Mouse (Mus musculus): Measurements from ENCODE around the gene Apom. TPM values are rescaled to one million over a fixed set of nuclear protein-coding genes. Genes with fewer than 3 reads are reported as not detected.

Gene Apom
- polyA plus RNA-seq, 1 experiment = 0.20 TPM

- Histone ChIP-seq H3ac (ENCODE audit: control insufficient read depth, insufficient read length, low read depth) (no peak overlapping the region), H3K27me3 (ENCODE audit: control insufficient read depth, insufficient read depth, insufficient read length) (no peaks in the 10 kb centered on the region), H3K79me3 (ENCODE audit: low read depth) (peaks cover 19% of the 10 kb centered on the region), H3K79me2 (ENCODE audit: control insufficient read depth, insufficient read depth) (peaks cover 56% of the 10 kb centered on the region), H3K4me3 (ENCODE audit: insufficient read depth, poor library complexity, severe bottlenecking) (no peak overlapping the region), H3K36me3 (ENCODE audit: control insufficient read depth, insufficient read depth) (peaks cover 95% of the 10 kb centered on the region)
- TF ChIP-seq MAX (IDR thresholded peaks at IDR 0.05) (no peak), MYOD1 (IDR thresholded peaks at IDR 0.05; ENCODE audit: control insufficient read depth, insufficient read length, low read depth) (no peak), USF1 (IDR thresholded peaks at IDR 0.05; ENCODE audit: low read depth) (no peak), CEBPB (IDR thresholded peaks at IDR 0.05; ENCODE audit: low read depth) (no peak), MYOG (IDR thresholded peaks at IDR 0.05; ENCODE audit: control insufficient read depth, extremely low read depth, insufficient read length) (no peak)
These were observed 21.2 kb upstream of the Apom start for GRCm38 (mm10) chr17:35153077-35153476.

- H3K36me3 ChIP-seq (ENCODE audit: control insufficient read depth, insufficient read depth) = peaks cover 95% of the 10 kb centered on the region
- no peak overlapping the region for H3K4me3 ChIP-seq (ENCODE audit: insufficient read depth, poor library complexity, severe bottlenecking)
- TF ChIP-seq FOSL1 (IDR thresholded peaks at IDR 0.05; ENCODE audit: insufficient read depth, low read length, poor library complexity, severe bottlenecking) (no peak), MYOG (IDR thresholded peaks at IDR 0.05; ENCODE audit: control insufficient read depth, extremely low read depth, insufficient read length) (no peak), MAX (IDR thresholded peaks at IDR 0.05) (no peak), CTCF (IDR thresholded peaks at IDR 0.05; ENCODE audit: control insufficient read depth, insufficient read depth, insufficient read length) (no peak), MYOD1 (IDR thresholded peaks at IDR 0.05; ENCODE audit: control insufficient read depth, insufficient read length, low read depth) (no peak), CEBPB (IDR thresholded peaks at IDR 0.05; ENCODE audit: low read depth) (no peak), USF1 (IDR thresholded peaks at IDR 0.05; ENCODE audit: low read depth) (no peak)
- no peak overlapping the region for H3ac ChIP-seq (ENCODE audit: control insufficient read depth, insufficient read length, low read depth)
- peaks cover 14% of the 10 kb centered on the region for H3K79me3 ChIP-seq (ENCODE audit: low read depth)
- no peaks in the 10 kb centered on the region for H3K27me3 ChIP-seq (ENCODE audit: control insufficient read depth, insufficient read depth, insufficient read length)
- H3K79me2 ChIP-seq (ENCODE audit: control insufficient read depth, insufficient read depth) = peaks cover 47% of the 10 kb centered on the region
These were observed 20.3 kb upstream of the Apom start for GRCm38 (mm10) chr17:35152121-35152520.

- no peak overlapping the region for H3K4me3 ChIP-seq (ENCODE audit: insufficient read depth, poor library complexity, severe bottlenecking)
- no peak overlapping the region for H3ac ChIP-seq (ENCODE audit: control insufficient read depth, insufficient read length, low read depth)
- peaks cover 94% of the 10 kb centered on the region for H3K36me3 ChIP-seq (ENCODE audit: control insufficient read depth, insufficient read depth)
- H3K79me2 ChIP-seq (ENCODE audit: control insufficient read depth, insufficient read depth) = peaks cover 12% of the 10 kb centered on the region
- H3K79me3 ChIP-seq (ENCODE audit: low read depth) = peaks cover 3% of the 10 kb centered on the region
- H3K27me3 ChIP-seq (ENCODE audit: control insufficient read depth, insufficient read depth, insufficient read length) = no peaks in the 10 kb centered on the region
- TF ChIP-seq CTCF (IDR thresholded peaks at IDR 0.05; ENCODE audit: control insufficient read depth, insufficient read depth, insufficient read length) = no peak
- no peak for TF ChIP-seq MAX (IDR thresholded peaks at IDR 0.05)
- no peak for TF ChIP-seq MYOD1 (IDR thresholded peaks at IDR 0.05; ENCODE audit: control insufficient read depth, insufficient read length, low read depth)
- TF ChIP-seq USF1 (IDR thresholded peaks at IDR 0.05; ENCODE audit: low read depth) = no peak
- no peak for TF ChIP-seq MYOG (IDR thresholded peaks at IDR 0.05; ENCODE audit: control insufficient read depth, extremely low read depth, insufficient read length)
- TF ChIP-seq FOSL1 (IDR thresholded peaks at IDR 0.05; ENCODE audit: insufficient read depth, low read length, poor library complexity, severe bottlenecking) = no peak
- TF ChIP-seq CEBPB (IDR thresholded peaks at IDR 0.05; ENCODE audit: low read depth) = no peak
These were observed 16.2 kb upstream of the Apom start for GRCm38 (mm10) chr17:35147922-35148639.

- peaks cover 5% of the 10 kb centered on the region for H3K79me2 ChIP-seq (ENCODE audit: control insufficient read depth, insufficient read depth)
- H3K79me3 ChIP-seq (ENCODE audit: low read depth) = peaks cover 2% of the 10 kb centered on the region
- H3K27me3 ChIP-seq (ENCODE audit: control insufficient read depth, insufficient read depth, insufficient read length) = no peaks in the 10 kb centered on the region
- peaks cover 94% of the 10 kb centered on the region for H3K36me3 ChIP-seq (ENCODE audit: control insufficient read depth, insufficient read depth)
- H3K4me3 ChIP-seq (ENCODE audit: insufficient read depth, poor library complexity, severe bottlenecking) = no peak overlapping the region
- no peak overlapping the region for H3ac ChIP-seq (ENCODE audit: control insufficient read depth, insufficient read length, low read depth)
- TF ChIP-seq CEBPB (IDR thresholded peaks at IDR 0.05; ENCODE audit: low read depth) (no peak), CTCF (IDR thresholded peaks at IDR 0.05; ENCODE audit: control insufficient read depth, insufficient read depth, insufficient read length) (no peak), USF1 (IDR thresholded peaks at IDR 0.05; ENCODE audit: low read depth) (no peak), MYOG (IDR thresholded peaks at IDR 0.05; ENCODE audit: control insufficient read depth, extremely low read depth, insufficient read length) (no peak), MAX (IDR thresholded peaks at IDR 0.05) (no peak), FOSL1 (IDR thresholded peaks at IDR 0.05; ENCODE audit: insufficient read depth, low read length, poor library complexity, severe bottlenecking) (no peak), MYOD1 (IDR thresholded peaks at IDR 0.05; ENCODE audit: control insufficient read depth, insufficient read length, low read depth) (no peak)
These were observed 15.5 kb upstream of the Apom start for GRCm38 (mm10) chr17:35147348-35147747.

GRCm38 (mm10) chr17:35146139-35146538 lies 14.3 kb upstream of the Apom start:
- no peak overlapping the region for H3ac ChIP-seq (ENCODE audit: control insufficient read depth, insufficient read length, low read depth)
- peaks cover 2% of the 10 kb centered on the region for H3K79me3 ChIP-seq (ENCODE audit: low read depth)
- H3K4me3 ChIP-seq (ENCODE audit: insufficient read depth, poor library complexity, severe bottlenecking) = no peak overlapping the region
- TF ChIP-seq FOSL1 (IDR thresholded peaks at IDR 0.05; ENCODE audit: insufficient read depth, low read length, poor library complexity, severe bottlenecking) = no peak
- TF ChIP-seq USF1 (IDR thresholded peaks at IDR 0.05; ENCODE audit: low read depth) = no peak
- TF ChIP-seq MAX (IDR thresholded peaks at IDR 0.05) = no peak
- TF ChIP-seq MYOD1 (IDR thresholded peaks at IDR 0.05; ENCODE audit: control insufficient read depth, insufficient read length, low read depth) = no peak
- no peak for TF ChIP-seq CEBPB (IDR thresholded peaks at IDR 0.05; ENCODE audit: low read depth)
- no peak for TF ChIP-seq MYOG (IDR thresholded peaks at IDR 0.05; ENCODE audit: control insufficient read depth, extremely low read depth, insufficient read length)
- no peak for TF ChIP-seq CTCF (IDR thresholded peaks at IDR 0.05; ENCODE audit: control insufficient read depth, insufficient read depth, insufficient read length)
- H3K27me3 ChIP-seq (ENCODE audit: control insufficient read depth, insufficient read depth, insufficient read length) = no peaks in the 10 kb centered on the region
- H3K79me2 ChIP-seq (ENCODE audit: control insufficient read depth, insufficient read depth) = no peaks in the 10 kb centered on the region
- H3K36me3 ChIP-seq (ENCODE audit: control insufficient read depth, insufficient read depth) = peaks cover 94% of the 10 kb centered on the region
